Mouse (Mus musculus) CH12.LX (cell line): ENCODE measurements at regions not wholly inside any gene's neighbourhood (a gene's known extent, or its start where the extent isn't known, plus 50 kb on each side); places are given as distances from the start of the nearest gene placed in this dataset.

ENCODE experiments used
- DNase-seq: peaks from one replicate; pipeline ENCODE4 v3.0.0-alpha.2; 2013; ENCODE audit errors: extremely low read depth
- H3K27ac ChIP-seq: 2 replicates; pipeline ENCODE4 v1.5.1; 2012; ENCODE audit warnings: low read depth, mild to moderate bottlenecking, control low read depth, moderate library complexity; ENCODE audit not compliant: insufficient read depth
- H3K27me3 ChIP-seq: replicated peaks from 2 replicates; pipeline ENCODE3; 2012; ENCODE audit warnings: inconsistent platforms
- H3K36me3 ChIP-seq, 2 experiments: replicated peaks in 1 of 2; 2 replicates each; pipeline versions ENCODE3 to v1.6.1; 2012; ENCODE audit warnings: inconsistent platforms in 1 of 2, low read length in 1 of 2, mild to moderate bottlenecking in 1 of 2, mixed read lengths in 1 of 2, moderate library complexity in 1 of 2; ENCODE audit not compliant: control insufficient read depth in 1 of 2, insufficient read depth in 1 of 2
- H3K4me1 ChIP-seq, 2 experiments: 2 replicates each; pipeline ENCODE4 v1.6.1; 2012; ENCODE audit warnings: inconsistent platforms in 1 of 2, moderate library complexity in 1 of 2; ENCODE audit not compliant: insufficient read depth in 2 of 2, control insufficient read depth in 1 of 2
- H3K4me2 ChIP-seq: 2 replicates; pipeline ENCODE4 v1.6.1; 2012; ENCODE audit warnings: low read depth, mild to moderate bottlenecking, control low read depth; ENCODE audit not compliant: poor library complexity, insufficient read depth, severe bottlenecking
- H3K4me3 ChIP-seq, 3 experiments: fragments of 150-350 bp in 1 of 3; sonication (generic) in 1 of 3; replicated peaks in 1 of 3; 2 replicates each; pipeline versions ENCODE3 to v1.5.1; 2011 to 2012; ENCODE audit warnings: low read depth in 2 of 3, low read length in 2 of 3, mild to moderate bottlenecking in 2 of 3, moderate library complexity in 2 of 3, control low read depth in 1 of 3, improper control_type of control experiment in 1 of 3, inconsistent platforms in 1 of 3, mixed read lengths in 1 of 3; ENCODE audit not compliant: poor library complexity in 1 of 3
- H3K79me2 ChIP-seq: replicated peaks from 2 replicates; pipeline ENCODE4 v1.6.1; 2012; ENCODE audit warnings: mild to moderate bottlenecking, moderate library complexity; ENCODE audit not compliant: control insufficient read depth, poor library complexity, insufficient read depth, severe bottlenecking; ENCODE audit errors: extremely low read depth
- H3K9ac ChIP-seq: 2 replicates; pipeline ENCODE4 v1.6.1; 2012; ENCODE audit warnings: low read depth, mild to moderate bottlenecking, control low read depth, moderate library complexity; ENCODE audit not compliant: insufficient read depth
- H3K9me3 ChIP-seq: replicated peaks from 2 replicates; pipeline ENCODE3; 2012; ENCODE audit warnings: low read length, inconsistent platforms, mixed read lengths
- BHLHE40 ChIP-seq: IDR thresholded peaks from 2 replicates; pipeline ENCODE4 v1.6.1; 2011; ENCODE audit warnings: mild to moderate bottlenecking, low read depth, low read length, improper control_type of control experiment
- CHD2 ChIP-seq: IDR thresholded peaks from 2 replicates; pipeline ENCODE4 v1.6.1; 2011; ENCODE audit warnings: low read length, improper control_type of control experiment
- ELF1 ChIP-seq: IDR thresholded peaks from 2 replicates; pipeline ENCODE4 v1.6.1; 2014; ENCODE audit warnings: low read depth, mild to moderate bottlenecking, inconsistent platforms, low read length, improper control_type of control experiment
- EP300 ChIP-seq: IDR thresholded peaks from 2 replicates; pipeline ENCODE4 v1.6.1; 2011; ENCODE audit warnings: low read length, improper control_type of control experiment
- ETS1 ChIP-seq: conservative IDR thresholded peaks from 2 replicates; pipeline ENCODE4 v1.6.1; 2012; ENCODE audit warnings: low read depth, mild to moderate bottlenecking, inconsistent platforms, low read length, improper control_type of control experiment, moderate library complexity
- GABPA ChIP-seq: IDR thresholded peaks from 2 replicates; pipeline ENCODE4 v1.6.1; 2012; ENCODE audit warnings: low read depth, low read length, improper control_type of control experiment, inconsistent platforms; ENCODE audit not compliant: insufficient replicate concordance
- JUN ChIP-seq: IDR thresholded peaks from 2 replicates; pipeline ENCODE4 v1.6.1; 2011; ENCODE audit warnings: low read depth, mild to moderate bottlenecking, low read length, improper control_type of control experiment, moderate library complexity; ENCODE audit not compliant: insufficient read depth
- KAT2A ChIP-seq: IDR thresholded peaks from 2 replicates; pipeline ENCODE4 v1.6.1; 2012; ENCODE audit warnings: low read length, improper control_type of control experiment, inconsistent platforms; ENCODE audit not compliant: insufficient replicate concordance
- MYC ChIP-seq: IDR thresholded peaks from 2 replicates; pipeline ENCODE4 v1.6.1; 2011; ENCODE audit warnings: low read depth, mild to moderate bottlenecking, improper control_type of control experiment, low read length
- NELFE ChIP-seq: IDR thresholded peaks from 2 replicates; pipeline ENCODE4 v1.6.1; 2011; ENCODE audit warnings: low read depth, low read length, improper control_type of control experiment
- PAX5 ChIP-seq: IDR thresholded peaks from 2 replicates; pipeline ENCODE4 v1.6.1; 2012; ENCODE audit warnings: low read length, inconsistent platforms, mixed read lengths
- POLR2A ChIP-seq: IDR thresholded peaks from 2 replicates; pipeline ENCODE4 v1.6.1; 2011; ENCODE audit warnings: low read depth, mild to moderate bottlenecking, improper control_type of control experiment, low read length
- POLR2AphosphoS2 ChIP-seq: IDR thresholded peaks from 2 replicates; pipeline ENCODE4 v1.6.1; 2011; ENCODE audit warnings: low read depth, low read length, improper control_type of control experiment
- SMC3 ChIP-seq: IDR thresholded peaks from 2 replicates; pipeline ENCODE4 v1.6.1; 2011; ENCODE audit warnings: low read depth, low read length, improper control_type of control experiment
- TBP ChIP-seq: conservative IDR thresholded peaks from 2 replicates; pipeline ENCODE4 v1.6.1; 2011; ENCODE audit warnings: low read depth, low read length, improper control_type of control experiment
- USF1 ChIP-seq: IDR thresholded peaks from 2 replicates; pipeline ENCODE4 v1.6.1; 2014; ENCODE audit warnings: low read depth, mild to moderate bottlenecking, inconsistent platforms, low read length, improper control_type of control experiment
- ZC3H11A ChIP-seq: IDR thresholded peaks from 2 replicates; pipeline ENCODE4 v1.6.1; 2012; ENCODE audit warnings: low read depth, mild to moderate bottlenecking, inconsistent platforms, low read length, improper control_type of control experiment
- ZKSCAN1 ChIP-seq: IDR thresholded peaks from 2 replicates; pipeline ENCODE4 v1.6.1; 2012; ENCODE audit warnings: low read depth, inconsistent platforms, low read length, improper control_type of control experiment, borderline replicate concordance
- dilution Hi-C: fragments of 300-500 bp; cut with MboI; formaldehyde crosslinking; loops from 2 replicates; pipeline ENCODE4 v1.14.3; 2020; ENCODE audit warnings: low sequenced_read_pairs; ENCODE audit not compliant: extremely low pct_unique_long_range_greater_than_20kb, extremely low pct_ligation_motif_present
- in situ Hi-C: fragments of 300-500 bp; cut with MboI; formaldehyde crosslinking; loops from 3 replicates; pipeline ENCODE4 v1.14.3; 2019; ENCODE audit warnings: low sequenced_read_pairs, low pct_ligation_motif_present, low pct_unique_long_range_greater_than_20kb, mixed read lengths

DNA sequence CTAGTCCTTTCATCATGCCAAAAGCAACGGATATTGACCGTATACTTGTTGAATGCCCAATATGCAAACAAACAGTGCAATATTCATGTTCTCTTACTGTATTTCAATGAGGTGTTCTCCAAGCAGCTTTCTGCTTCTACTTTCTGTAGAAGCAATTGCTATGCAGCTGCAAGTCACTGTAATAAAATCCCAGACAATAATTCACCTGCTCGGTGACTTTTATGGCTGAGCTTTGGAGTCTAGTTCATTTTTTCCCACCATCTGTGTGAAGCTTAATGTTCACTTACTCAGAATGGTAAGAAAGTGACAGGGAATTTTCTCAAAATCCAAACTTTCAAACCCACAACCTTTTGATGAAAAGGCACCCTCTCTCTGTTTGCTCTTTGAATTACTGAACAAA, 252.8 kb downstream of the Arl4a start:
- Histone ChIP-seq H3K4me3 (no peak overlapping the region), H3K4me2 (no peak overlapping the region), H3K9me3 (no peaks in the 10 kb centered on the region), H3K9ac (no peak overlapping the region), H3K27ac (no peak overlapping the region), H3K79me2 (no peaks in the 10 kb centered on the region), H3K36me3 (no peaks in the 10 kb centered on the region), H3K27me3 (no peaks in the 10 kb centered on the region), H3K4me1 (no peaks in the 10 kb centered on the region)
- TF ChIP-seq GABPA (no peak), USF1 (no peak), EP300 (no peak), POLR2A (no peak), TBP (no peak), NELFE (no peak), SMC3 (no peak), MYC (no peak), ZKSCAN1 (no peak), JUN (no peak), BHLHE40 (no peak), ETS1 (no peak), ZC3H11A (no peak), ELF1 (no peak), POLR2AphosphoS2 (no peak), KAT2A (no peak), PAX5 (no peak), CHD2 (no peak)
- in situ Hi-C loops = no loop called here
- dilution Hi-C loops = no loop called here
- DNase-seq = no peak

DNA sequence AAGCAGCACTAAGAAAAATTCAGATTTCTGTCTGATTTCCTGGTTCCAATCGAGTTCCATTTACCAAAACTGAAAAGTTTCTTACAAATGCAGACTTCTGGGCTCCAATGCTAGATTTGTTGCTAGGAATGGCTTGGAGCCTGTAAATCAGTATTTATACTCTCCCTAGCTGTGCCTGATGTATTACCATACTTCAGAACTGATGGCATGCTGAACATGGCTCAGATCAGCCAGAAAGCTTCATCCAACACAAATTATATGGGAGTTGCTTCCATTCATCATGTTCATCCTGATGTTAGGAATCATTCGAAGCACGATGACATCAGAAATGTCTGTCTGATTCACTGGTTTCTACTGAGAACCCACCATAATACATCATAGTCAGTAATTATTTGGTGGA, 253.3 kb downstream of the Arl4a start:
- H3K4me3 ChIP-seq = no peak overlapping the region
- H3K9ac ChIP-seq = no peak overlapping the region
- no peak for TF ChIP-seq POLR2AphosphoS2
- TF ChIP-seq, all 38 proteins: peak for 0
- no peak for DNase-seq
- in situ Hi-C loops = no loop called here
- Histone ChIP-seq H3K79me2 (no peaks in the 10 kb centered on the region), H3K36me3 (no peaks in the 10 kb centered on the region), H3K4me1 (no peaks in the 10 kb centered on the region), H3K27ac (no peak overlapping the region), H3K9me3 (no peaks in the 10 kb centered on the region), H3K27me3 (no peaks in the 10 kb centered on the region), H3K4me2 (no peak overlapping the region)
- dilution Hi-C loops = no loop called here
